10 mouse cellular contexts compared by ENCODE assay signal in genomic region chr2:154459262-154459661, GRCm38 (mm10).
"Had no signal": no experiment of that assay in that cellular context is flagged by ENCODE, and none has a peak within 500 bp of the region (broad histone marks: within the 10 kb centered on the region; RNA-seq: fewer than 3 reads in every experiment).

No protein-coding gene starts in this region.

- H3K4me2 ChIP-seq: kidney, embryonic 15.5 days; limb, embryonic 12.5 days; liver, embryonic 15.5 days had no signal

- H3K4me3 ChIP-seq: kidney, embryonic 15.5 days; limb, embryonic 12.5 days; liver, embryonic 15.5 days; midbrain, embryonic 10.5 days; myocyte; neural tube, embryonic 12.5 days; stomach, embryonic 15.5 days had no signal

- H3K27ac ChIP-seq: limb, embryonic 12.5 days; liver, embryonic 15.5 days; midbrain, embryonic 10.5 days; neural tube, embryonic 12.5 days had no signal

- DNase-seq: spleen, adult 18-20 months; thymus, adult 2 months; thymus, postnatal 25 days had no signal

- H3K9ac ChIP-seq: kidney, embryonic 15.5 days; limb, embryonic 12.5 days; liver, embryonic 15.5 days; neural tube, embryonic 12.5 days; stomach, embryonic 15.5 days had no signal

- H3K27me3 ChIP-seq: kidney, embryonic 15.5 days; limb, embryonic 12.5 days; liver, embryonic 15.5 days; neural tube, embryonic 12.5 days; stomach, embryonic 15.5 days had no signal

- H3K9me3 ChIP-seq: kidney, embryonic 15.5 days; limb, embryonic 12.5 days; liver, embryonic 15.5 days; midbrain, embryonic 10.5 days; neural tube, embryonic 12.5 days; stomach, embryonic 15.5 days had no signal

- H3K36me3 ChIP-seq: limb, embryonic 12.5 days; liver, embryonic 15.5 days; neural tube, embryonic 12.5 days; stomach, embryonic 15.5 days had no signal
